Mouse (Mus musculus) neural tube, embryonic 13.5 days (tissue): ENCODE data around the gene Hoxc9. TPM values are rescaled to one million over a fixed set of nuclear protein-coding genes. Genes with fewer than 3 reads are reported as not detected.

Source experiments
- ATAC-seq: fragments of 200-750 bp; cut with Nextera tagmentation; 2 replicates; pipeline ENCODE4 v1.8.0; 2017; ENCODE audit warnings: low read depth, mild to moderate bottlenecking, moderate TSS enrichment, moderate library complexity
- H3K27ac ChIP-seq: fragments of 300-500 bp; sonication (generic); replicated peaks from 2 replicates; pipeline ENCODE4 v1.5.1; 2015; ENCODE audit warnings: moderate library complexity, mild to moderate bottlenecking, inconsistent platforms
- H3K27me3 ChIP-seq: fragments of 300-500 bp; sonication (generic); 2 replicates; pipeline ENCODE4 v1.6.1; 2015; ENCODE audit warnings: mild to moderate bottlenecking, inconsistent platforms
- H3K36me3 ChIP-seq: fragments of 300-500 bp; sonication (generic); 2 replicates; pipeline ENCODE4 v1.6.1; 2015; ENCODE audit warnings: mild to moderate bottlenecking, inconsistent platforms
- H3K4me1 ChIP-seq: fragments of 300-500 bp; sonication (generic); replicated peaks from 2 replicates; pipeline ENCODE4 v1.6.1; 2015; ENCODE audit warnings: inconsistent platforms
- H3K4me2 ChIP-seq: fragments of 300-500 bp; sonication (generic); 2 replicates; pipeline ENCODE4 v1.6.1; 2015; ENCODE audit warnings: inconsistent platforms, mild to moderate bottlenecking, moderate library complexity
- H3K4me3 ChIP-seq: fragments of 300-500 bp; sonication (generic); 2 replicates; pipeline ENCODE4 v1.5.1; 2015; ENCODE audit warnings: mild to moderate bottlenecking, inconsistent platforms
- H3K9ac ChIP-seq: fragments of 300-500 bp; sonication (generic); 2 replicates; pipeline ENCODE4 v1.6.1; 2015; ENCODE audit warnings: moderate library complexity, mild to moderate bottlenecking, inconsistent platforms
- H3K9me3 ChIP-seq: fragments of 300-500 bp; sonication (generic); 2 replicates; pipeline ENCODE4 v1.6.1; 2016; ENCODE audit warnings: inconsistent platforms
- WGBS: fragments of 180-500 bp; shearing (Covaris S2); methylation state at CpG from one replicate; pipeline ENCODE4 v1.1.7; 2015; 5-methylcytosine and 5-hydroxymethylcytosine counted together
- polyA plus RNA-seq: library from polyadenylated mRNA; unstranded; fragments of >200 nt; fragmentation: Nextera tagmentation; extraction: Ambion mirVana; gene quantifications from 2 replicates; pipeline ENCODE4 v1.2.1, GENCODE M21; 2015

Gene Hoxc9
- polyA plus RNA-seq, 1 experiment from 2014 or later = 43.4 TPM

GRCm38 (mm10) chr15:102945185-102946077, 30.8 kb upstream of the Hoxc9 start:
- H3K27me3 ChIP-seq = peaks cover 96% of the 10 kb centered on the region
- H3K9me3 ChIP-seq = no peaks in the 10 kb centered on the region
- no peak overlapping the region; the same call in 1 of the 2 replicates for H3K27ac ChIP-seq
- H3K36me3 ChIP-seq = no peaks in the 10 kb centered on the region
- peak overlapping the region; percentile 49 for H3K4me2 ChIP-seq
- 8% methylated on average over 22 of the region's 22 CpGs for WGBS
- peak overlapping the region; percentile 44; the same call in 1 of the 2 replicates for H3K9ac ChIP-seq
- ATAC-seq = no peak
- peak overlapping the region; percentile 29; the same call in 1 of the 2 replicates for H3K4me3 ChIP-seq
- H3K4me1 ChIP-seq = peaks cover 7% of the 10 kb centered on the region

GRCm38 (mm10) chr15:102947276-102947675, 29.0 kb upstream of the Hoxc9 start:
- ATAC-seq = no peak
- Histone ChIP-seq H3K9ac (peak overlapping the region; percentile 64), H3K4me3 (peak overlapping the region; percentile 29), H3K4me1 (peaks cover 7% of the 10 kb centered on the region), H3K27ac (peak overlapping the region; percentile 71), H3K27me3 (peaks cover 96% of the 10 kb centered on the region), H3K4me2 (peak overlapping the region; percentile 49), H3K9me3 (no peaks in the 10 kb centered on the region), H3K36me3 (no peaks in the 10 kb centered on the region)
- 3% methylated on average over 9 of the region's 9 CpGs for WGBS

GRCm38 (mm10) chr15:102948842-102949241, 27.4 kb upstream of the Hoxc9 start:
- Histone ChIP-seq H3K4me2 (peak overlapping the region; percentile 49), H3K27ac (0 out of 2 replicates have a peak overlapping the region, but pooled peaks have one; percentile 49), H3K36me3 (no peaks in the 10 kb centered on the region), H3K9me3 (no peaks in the 10 kb centered on the region), H3K4me3 (peak overlapping the region; percentile 29; the same call in 1 of the 2 replicates), H3K9ac (peak overlapping the region; percentile 64), H3K27me3 (peaks cover 99% of the 10 kb centered on the region), H3K4me1 (no peaks in the 10 kb centered on the region)
- ATAC-seq = no peak
- 13% methylated on average over 2 of the region's 2 CpGs for WGBS

- Histone ChIP-seq H3K4me2 (peak overlapping the region; percentile 49), H3K27me3 (peaks cover 99% of the 10 kb centered on the region), H3K36me3 (no peaks in the 10 kb centered on the region), H3K9ac (peak overlapping the region; percentile 64), H3K9me3 (no peaks in the 10 kb centered on the region), H3K4me1 (no peaks in the 10 kb centered on the region), H3K4me3 (peak overlapping the region; percentile 29), H3K27ac (peak overlapping the region; percentile 63; the same call in 1 of the 2 replicates)
- WGBS = under 1% methylated on average over 20 of the region's 20 CpGs
- no peak for ATAC-seq
These were observed 26.5 kb upstream of the Hoxc9 start for GRCm38 (mm10) chr15:102949696-102950095.

- H3K4me3 ChIP-seq = peak overlapping the region; percentile 28
- ATAC-seq = no peak
- WGBS = 10% methylated on average over 2 of the region's 2 CpGs
- H3K9me3 ChIP-seq = no peaks in the 10 kb centered on the region
- peak overlapping the region; percentile 64 for H3K9ac ChIP-seq
- H3K4me2 ChIP-seq = peak overlapping the region; percentile 46
- no peaks in the 10 kb centered on the region for H3K36me3 ChIP-seq
- H3K4me1 ChIP-seq = no peaks in the 10 kb centered on the region
- peaks cover 99% of the 10 kb centered on the region for H3K27me3 ChIP-seq
- peak overlapping the region; percentile 39 for H3K27ac ChIP-seq
These were observed 25.4 kb upstream of the Hoxc9 start for GRCm38 (mm10) chr15:102950877-102951276.

GRCm38 (mm10) chr15:102953561-102953960, 22.7 kb upstream of the Hoxc9 start:
- Histone ChIP-seq H3K27me3 (peaks cover 99% of the 10 kb centered on the region), H3K36me3 (no peaks in the 10 kb centered on the region), H3K9ac (peak overlapping the region; percentile 68; the same call in 1 of the 2 replicates), H3K27ac (peak overlapping the region; percentile 38; the same call in 1 of the 2 replicates), H3K9me3 (no peaks in the 10 kb centered on the region), H3K4me3 (peak overlapping the region; percentile 39), H3K4me1 (no peaks in the 10 kb centered on the region), H3K4me2 (peak overlapping the region; percentile 46)
- 3% methylated on average over 6 of the region's 6 CpGs for WGBS
- no peak for ATAC-seq

- Histone ChIP-seq H3K9ac (peak within 1 kb of the TSS; percentile 68), H3K4me1 (no peaks in the 10 kb centered on the region), H3K4me2 (peak within 1 kb of the TSS; percentile 46), H3K27ac (peak within 1 kb of the TSS; percentile 59), H3K4me3 (peak within 1 kb of the TSS; percentile 39), H3K9me3 (no peaks in the 10 kb centered on the region), H3K27me3 (peaks cover 97% of the 10 kb centered on the region), H3K36me3 (no peaks in the 10 kb centered on the region)
- under 1% methylated on average over 57 of the region's 57 CpGs for WGBS
- ATAC-seq = no peak
These were observed 21.8 kb upstream of the Hoxc9 start, which contains the start of gene Hoxc11 for GRCm38 (mm10) chr15:102954192-102955006. Gene Hoxc11, plus strand, starts transcription at chr15:102954427.

GRCm38 (mm10) chr15:102955007-102955382, 21.2 kb upstream of the Hoxc9 start:
- Histone ChIP-seq H3K9ac (peak overlapping the region; percentile 68), H3K36me3 (no peaks in the 10 kb centered on the region), H3K27me3 (peaks cover 97% of the 10 kb centered on the region), H3K9me3 (no peaks in the 10 kb centered on the region), H3K4me3 (peak overlapping the region; percentile 39), H3K4me2 (peak overlapping the region; percentile 46), H3K4me1 (0 out of 2 replicates have a peak, but pooled peaks cover 4% of the 10 kb centered on the region), H3K27ac (peak overlapping the region; percentile 59; the same call in 1 of the 2 replicates)
- no peak for ATAC-seq
- WGBS = under 1% methylated on average over 27 of the region's 28 CpGs

- peak overlapping the region; percentile 68 for H3K9ac ChIP-seq
- H3K27ac ChIP-seq = peak overlapping the region; percentile 59
- no peak for ATAC-seq
- WGBS = under 1% methylated on average over 39 of the region's 40 CpGs
- H3K36me3 ChIP-seq = no peaks in the 10 kb centered on the region
- peak overlapping the region; percentile 39 for H3K4me3 ChIP-seq
- H3K4me2 ChIP-seq = peak overlapping the region; percentile 46
- 0 out of 2 replicates have a peak, but pooled peaks cover 7% of the 10 kb centered on the region for H3K4me1 ChIP-seq
- no peaks in the 10 kb centered on the region for H3K9me3 ChIP-seq
- peaks cover 99% of the 10 kb centered on the region for H3K27me3 ChIP-seq
These were observed 20.2 kb upstream of the Hoxc9 start for GRCm38 (mm10) chr15:102955833-102956640.

GRCm38 (mm10) chr15:102956906-102957305, 19.3 kb upstream of the Hoxc9 start:
- H3K4me3 ChIP-seq = peak overlapping the region; percentile 39
- H3K27ac ChIP-seq = peak overlapping the region; percentile 59; the same call in 1 of the 2 replicates
- 0 out of 2 replicates have a peak, but pooled peaks cover 7% of the 10 kb centered on the region for H3K4me1 ChIP-seq
- no peak for ATAC-seq
- peaks cover 99% of the 10 kb centered on the region for H3K27me3 ChIP-seq
- H3K4me2 ChIP-seq = peak overlapping the region; percentile 46
- H3K9me3 ChIP-seq = no peaks in the 10 kb centered on the region
- H3K9ac ChIP-seq = peak overlapping the region; percentile 68
- H3K36me3 ChIP-seq = no peaks in the 10 kb centered on the region
- WGBS = 3% methylated on average over 12 of the region's 12 CpGs

- WGBS = under 1% methylated on average over 13 of the region's 13 CpGs
- peak overlapping the region; percentile 78 for H3K27ac ChIP-seq
- peak overlapping the region; percentile 44 for H3K9ac ChIP-seq
These were observed 16.5 kb upstream of the Hoxc9 start for GRCm38 (mm10) chr15:102959663-102960191.

More at GRCm38 (mm10) chr15:102959663-102960191, 16.5 kb upstream of the Hoxc9 start:
- Histone ChIP-seq H3K9me3 (no peaks in the 10 kb centered on the region), H3K36me3 (no peaks in the 10 kb centered on the region), H3K27me3 (peaks cover 96% of the 10 kb centered on the region), H3K4me3 (peak overlapping the region; percentile 20), H3K4me2 (peak overlapping the region; percentile 47), H3K4me1 (peaks cover 20% of the 10 kb centered on the region; the same call in 1 of the 2 replicates)
- ATAC-seq = peak; percentile 41; the same call in 1 of the 2 replicates
